Mouse (Mus musculus) ES-E14 (cell line): ENCODE measurements at regions not wholly inside any gene's neighbourhood (a gene's known extent, or its start where the extent isn't known, plus 50 kb on each side); places are given as distances from the start of the nearest gene placed in this dataset.
"Not testable (repeated sequence)": the region's sequence is repeated elsewhere in the genome, so short reads cannot be mapped to it uniquely, and the experiment has no call there.

Source experiments
- DNase-seq: peaks from one replicate; pipeline ENCODE4 v3.0.0-alpha.2; 2013; ENCODE audit warnings: low read depth, low spot score
- H3K27ac ChIP-seq: 2 replicates; pipeline ENCODE4 v1.5.1; 2012; ENCODE audit warnings: low read depth, mild to moderate bottlenecking, low read length, moderate library complexity, mixed read lengths; ENCODE audit not compliant: poor library complexity, insufficient read depth, severe bottlenecking
- H3K36me3 ChIP-seq: 2 replicates; pipeline ENCODE4 v1.6.1; 2012; ENCODE audit warnings: mild to moderate bottlenecking, low read length, moderate library complexity, mixed read lengths; ENCODE audit not compliant: control insufficient read depth, poor library complexity, insufficient read depth, severe bottlenecking
- H3K4me1 ChIP-seq, 2 experiments: fragments of 150-350 bp in 1 of 2; sonication (generic) in 1 of 2; 2 replicates each; pipeline ENCODE4 v1.6.1; 2012; ENCODE audit warnings: low read length in 2 of 2, mild to moderate bottlenecking in 1 of 2, mixed read lengths in 1 of 2; ENCODE audit not compliant: control insufficient read depth in 2 of 2, insufficient read depth in 2 of 2, poor library complexity in 1 of 2
- H3K4me3 ChIP-seq, 2 experiments: fragments of 150-350 bp in 1 of 2; sonication (generic) in 1 of 2; 2 replicates each; pipeline ENCODE4 v1.5.1; 2012; ENCODE audit warnings: low read length in 2 of 2, low read depth in 1 of 2, mild to moderate bottlenecking in 1 of 2, mixed read lengths in 1 of 2; ENCODE audit not compliant: insufficient read depth in 1 of 2, poor library complexity in 1 of 2, severe bottlenecking in 1 of 2
- H3K9ac ChIP-seq: 2 replicates; pipeline ENCODE4 v1.6.1; 2012; ENCODE audit warnings: low read depth, mild to moderate bottlenecking, low read length, mixed read lengths; ENCODE audit not compliant: poor library complexity, insufficient read depth, severe bottlenecking
- H3K9me3 ChIP-seq: fragments of 150-350 bp; sonication (generic); 2 replicates; pipeline ENCODE4 v1.6.1; 2012; ENCODE audit warnings: low read depth, mild to moderate bottlenecking, low read length; ENCODE audit not compliant: control insufficient read depth, insufficient read depth
- CHD2 ChIP-seq: IDR thresholded peaks from 2 replicates; pipeline ENCODE4 v1.6.1; 2014; ENCODE audit warnings: mild to moderate bottlenecking, low read depth, low read length, inconsistent platforms
- HCFC1 ChIP-seq: IDR thresholded peaks from 2 replicates; pipeline ENCODE4 v1.6.1; 2012; ENCODE audit warnings: low read length, inconsistent platforms, borderline replicate concordance; ENCODE audit not compliant: insufficient read depth
- MAFK ChIP-seq: IDR thresholded peaks from 2 replicates; pipeline ENCODE4 v1.6.1; 2014; ENCODE audit warnings: mild to moderate bottlenecking, low read depth, low read length, inconsistent platforms; ENCODE audit not compliant: insufficient read depth
- ZC3H11A ChIP-seq: IDR thresholded peaks from 2 replicates; pipeline ENCODE4 v1.6.1; 2012; ENCODE audit warnings: low read depth, mild to moderate bottlenecking, inconsistent platforms, low read length, borderline replicate concordance
- ZNF384 ChIP-seq: IDR thresholded peaks from 2 replicates; pipeline ENCODE4 v1.6.1; 2012; ENCODE audit warnings: low read depth, low read length, inconsistent platforms
- in situ Hi-C, 2 experiments: fragments of 600-800 bp; cut with MboI; formaldehyde crosslinking; loops; one replicate each; pipeline ENCODE4 v1.15.1; 2025; ENCODE audit warnings: low sequenced_read_pairs in 2 of 2, inconsistent platforms in 1 of 2; ENCODE audit not compliant: unreplicated experiment in 2 of 2

GRCm38 (mm10) chr11:91289194-91290123, 287.9 kb downstream of the Kif2b start:
- Histone ChIP-seq H3K4me1 (peaks cover 0 to 2% of the 10 kb centered on the region in 2 experiments; a peak in 1 of 4 replicates), H3K9me3 (no peaks in the 10 kb centered on the region), H3K27ac (no peak overlapping the region), H3K9ac (no peak overlapping the region), H3K4me3 (no peak overlapping the region), H3K36me3 (no peaks in the 10 kb centered on the region)
- DNase-seq: no peak
- TF ChIP-seq MAFK (no peak), CHD2 (no peak), ZNF384 (no peak)
- in situ Hi-C loops: no loop called here

- TF ChIP-seq HCFC1 (no peak), MAFK (no peak), ZNF384 (no peak), ZC3H11A (no peak), CHD2 (no peak)
- Histone ChIP-seq H3K27ac (no peak overlapping the region), H3K9ac (no peak overlapping the region), H3K36me3 (no peaks in the 10 kb centered on the region), H3K4me1 (no peaks in the 10 kb centered on the region), H3K9me3 (no peaks in the 10 kb centered on the region), H3K4me3 (no peak overlapping the region)
- in situ Hi-C loops: no loop called here
- no peak for DNase-seq
Observed at GRCm38 (mm10) chr11:91286376-91286775, 291.0 kb downstream of the Kif2b start.

GRCm38 (mm10) chr11:91262216-91262615, 315.1 kb downstream of the Kif2b start:
- in situ Hi-C loops: no loop called here
- no peaks in the 10 kb centered on the region for H3K36me3 ChIP-seq
- H3K9ac ChIP-seq: no peak overlapping the region
- H3K9me3 ChIP-seq: no peaks in the 10 kb centered on the region
- TF ChIP-seq ZC3H11A (no peak), CHD2 (no peak), HCFC1 (no peak), ZNF384 (no peak), MAFK (no peak)
- H3K27ac ChIP-seq: no peak overlapping the region
- DNase-seq: no peak
- no peak overlapping the region for H3K4me3 ChIP-seq
- H3K4me1 ChIP-seq: no peaks in the 10 kb centered on the region

- H3K9me3 ChIP-seq, H3K36me3 ChIP-seq, DNase-seq, in situ Hi-C loops, H3K4me3 ChIP-seq, H3K27ac ChIP-seq, H3K4me1 ChIP-seq, H3K9ac ChIP-seq: not testable (repeated sequence)
Observed at GRCm38 (mm10) chr11:91242061-91242460, 335.3 kb downstream of the Kif2b start.

GRCm38 (mm10) chr11:91216158-91216557, 361.2 kb downstream of the Kif2b start:
- Histone ChIP-seq H3K36me3 (no peaks in the 10 kb centered on the region), H3K4me1 (no peaks in the 10 kb centered on the region), H3K9me3 (no peaks in the 10 kb centered on the region), H3K27ac (no peak overlapping the region), H3K9ac (no peak overlapping the region), H3K4me3 (no peak overlapping the region)
- in situ Hi-C loops: no loop called here
- no peak for DNase-seq
- no peak for TF ChIP-seq ZNF384
- no peak for TF ChIP-seq HCFC1
- TF ChIP-seq CHD2: no peak
- no peak for TF ChIP-seq MAFK
- no peak for TF ChIP-seq ZC3H11A
